Mouse (Mus musculus): ENCODE results near the gene Fxyd6. TPM values are rescaled to one million over a fixed set of nuclear protein-coding genes. Genes with fewer than 3 reads are reported as not detected.

The Fxyd6 gene
- polyA plus RNA-seq (2014; fragmentation: Illumina TruSeq; extraction: RNeasy Lipid Tissue Mini Kit (QIAGEN cat#74804); ENCODE audit: low read depth, low replicate concordance): 3.1 TPM

GRCm38 (mm10) chr9:45370117-45370561 lies at the start of gene Fxyd6:
Gene Fxyd6, plus strand, starts transcription at chr9:45370185.

GRCm38 (mm10) chr9:45399434-45399833 lies 29.4 kb downstream of the Fxyd6 start, which contains the start of gene Fxyd2:
Gene Fxyd2, plus strand, starts transcription at chr9:45399669.

DNA sequence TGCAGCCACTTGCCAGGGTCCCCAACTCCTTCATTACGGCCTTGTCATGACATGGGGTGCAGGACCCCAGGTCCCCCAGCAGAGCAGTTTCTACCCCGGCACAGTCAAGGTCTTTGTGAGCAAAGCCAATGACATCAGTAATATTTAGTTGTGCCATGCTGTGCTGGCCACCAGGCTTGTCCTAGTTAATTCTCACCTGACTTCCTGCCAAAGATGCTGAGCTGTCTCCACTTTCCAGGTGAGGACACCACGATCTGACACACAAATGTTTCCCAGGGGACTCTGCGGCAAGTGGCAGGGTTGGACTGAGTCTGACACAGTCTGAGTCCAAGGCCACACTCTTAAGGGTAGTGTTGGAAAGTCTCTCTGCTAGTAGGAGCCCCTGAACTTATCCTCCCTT lies 56.5 kb downstream of the Fxyd6 start, which contains the start of gene Dscaml1:
Gene Dscaml1, plus strand, starts transcription at position 173 of the 400 bp plus-strand sequence.

Other genes with a start within 250 kb of the Fxyd6 start
- 0.13 TPM for gene Scn4b, start 231.8 kb upstream of the Fxyd6 start, polyA plus RNA-seq (2014; fragmentation: Illumina TruSeq; extraction: RNeasy Lipid Tissue Mini Kit (QIAGEN cat#74804); ENCODE audit: low read depth, low replicate concordance)
- not detected for gene BC049352, start 188.2 kb upstream of the Fxyd6 start, polyA plus RNA-seq (2014; fragmentation: Illumina TruSeq; extraction: RNeasy Lipid Tissue Mini Kit (QIAGEN cat#74804); ENCODE audit: low read depth, low replicate concordance)
- gene Tmprss4, start 166.1 kb upstream of the Fxyd6 start, polyA plus RNA-seq (2014; fragmentation: Illumina TruSeq; extraction: RNeasy Lipid Tissue Mini Kit (QIAGEN cat#74804); ENCODE audit: low read depth, low replicate concordance): 41.3 TPM
- gene Il10ra, start 101.0 kb upstream of the Fxyd6 start, polyA plus RNA-seq (2014; fragmentation: Illumina TruSeq; extraction: RNeasy Lipid Tissue Mini Kit (QIAGEN cat#74804); ENCODE audit: low read depth, low replicate concordance): 1.2 TPM
- 1.4 TPM for gene Tmprss13, start 51.1 kb upstream of the Fxyd6 start, polyA plus RNA-seq (2014; fragmentation: Illumina TruSeq; extraction: RNeasy Lipid Tissue Mini Kit (QIAGEN cat#74804); ENCODE audit: low read depth, low replicate concordance)
- gene Fxyd2, start 29.5 kb downstream of the Fxyd6 start, polyA plus RNA-seq (2014; fragmentation: Illumina TruSeq; extraction: RNeasy Lipid Tissue Mini Kit (QIAGEN cat#74804); ENCODE audit: low read depth, low replicate concordance): not detected
- gene Dscaml1, start 56.4 kb downstream of the Fxyd6 start, polyA plus RNA-seq (2014; fragmentation: Illumina TruSeq; extraction: RNeasy Lipid Tissue Mini Kit (QIAGEN cat#74804); ENCODE audit: low read depth, low replicate concordance): 0.09 TPM

Data from sigmoid colon, adult 10 weeks (tissue).